Mouse (Mus musculus): ENCODE data around the gene Ppp1r14c. TPM values are rescaled to one million over a fixed set of nuclear protein-coding genes. Genes with fewer than 3 reads are reported as not detected.
"Not testable (repeated sequence)": the region's sequence is repeated elsewhere in the genome, so short reads cannot be mapped to it uniquely, and the experiment has no call there.

The Ppp1r14c gene
- polyA plus RNA-seq, 1 experiment from 2014 or later = 1.5 TPM

GRCm38 (mm10) chr10:3408036-3408661 is 42.3 kb downstream of the Ppp1r14c start:
- H3K4me1 ChIP-seq = 0 out of 2 replicates have a peak, but pooled peaks cover 4% of the 10 kb centered on the region
- no peak overlapping the region for H3K4me3 ChIP-seq
- H3K27ac ChIP-seq = no peak overlapping the region
- DNase-seq (ENCODE audit: low spot score) = no peak
- 78% methylated on average over 6 of the region's 6 CpGs for WGBS
- H3K36me3 ChIP-seq = no peaks in the 10 kb centered on the region
- no peaks in the 10 kb centered on the region for H3K9me3 ChIP-seq (replicated peaks)
- no peaks in the 10 kb centered on the region for H3K27me3 ChIP-seq (ENCODE audit: low read depth, poor library complexity, severe bottlenecking)

- WGBS = 82% methylated on average over 3 of the region's 3 CpGs
- Histone ChIP-seq H3K36me3 (no peaks in the 10 kb centered on the region), H3K4me1 (0 out of 2 replicates have a peak, but pooled peaks cover 4% of the 10 kb centered on the region), H3K27ac (no peak overlapping the region), H3K27me3 (ENCODE audit: low read depth, poor library complexity, severe bottlenecking) (no peaks in the 10 kb centered on the region), H3K9me3 (replicated peaks) (no peaks in the 10 kb centered on the region), H3K4me3 (no peak overlapping the region)
- DNase-seq (ENCODE audit: low spot score) = no peak
Observed at GRCm38 (mm10) chr10:3408699-3409098, 42.8 kb downstream of the Ppp1r14c start.

GRCm38 (mm10) chr10:3411222-3411621 is 45.4 kb downstream of the Ppp1r14c start:
- Histone ChIP-seq H3K27me3 (ENCODE audit: low read depth, poor library complexity, severe bottlenecking) (no peaks in the 10 kb centered on the region), H3K9me3 (replicated peaks) (no peaks in the 10 kb centered on the region), H3K4me3 (no peak overlapping the region), H3K36me3 (no peaks in the 10 kb centered on the region), H3K4me1 (0 out of 2 replicates have a peak, but pooled peaks cover 4% of the 10 kb centered on the region), H3K27ac (no peak overlapping the region)
- 70% methylated on average over 3 of the region's 3 CpGs for WGBS
- no peak for DNase-seq (ENCODE audit: low spot score)

- no peak for DNase-seq (ENCODE audit: low spot score)
- 76% methylated on average over 2 of the region's 2 CpGs for WGBS
- Histone ChIP-seq H3K4me3 (no peak overlapping the region), H3K4me1 (peaks cover 8% of the 10 kb centered on the region), H3K9me3 (replicated peaks) (no peaks in the 10 kb centered on the region), H3K36me3 (no peaks in the 10 kb centered on the region), H3K27me3 (ENCODE audit: low read depth, poor library complexity, severe bottlenecking) (no peaks in the 10 kb centered on the region), H3K27ac (no peak overlapping the region)
Observed at GRCm38 (mm10) chr10:3411639-3412038, 45.8 kb downstream of the Ppp1r14c start.

GRCm38 (mm10) chr10:3414813-3415212 is 49.0 kb downstream of the Ppp1r14c start:
- no peaks in the 10 kb centered on the region for H3K36me3 ChIP-seq
- no peaks in the 10 kb centered on the region for H3K27me3 ChIP-seq (ENCODE audit: low read depth, poor library complexity, severe bottlenecking)
- H3K27ac ChIP-seq = no peak overlapping the region
- H3K4me3 ChIP-seq = no peak overlapping the region
- DNase-seq (ENCODE audit: low spot score) = no peak
- H3K4me1 ChIP-seq = peaks cover 7% of the 10 kb centered on the region
- H3K9me3 ChIP-seq (replicated peaks) = no peaks in the 10 kb centered on the region
- WGBS = 71% methylated on average over 5 of the region's 5 CpGs

- no peak overlapping the region for H3K27ac ChIP-seq
- 58% methylated on average over 4 of the region's 4 CpGs for WGBS
Observed at GRCm38 (mm10) chr10:3416565-3416964, 50.7 kb downstream of the Ppp1r14c start.

GRCm38 (mm10) chr10:3417408-3417807 is 51.6 kb downstream of the Ppp1r14c start:
- no peak overlapping the region for H3K4me3 ChIP-seq
- 67% methylated on average over 4 of the region's 4 CpGs for WGBS
- no peak for DNase-seq (ENCODE audit: low spot score)
- no peaks in the 10 kb centered on the region for H3K27me3 ChIP-seq (ENCODE audit: low read depth, poor library complexity, severe bottlenecking)
- H3K9me3 ChIP-seq (replicated peaks) = no peaks in the 10 kb centered on the region
- no peak overlapping the region for H3K27ac ChIP-seq
- no peaks in the 10 kb centered on the region for H3K36me3 ChIP-seq
- peaks cover 7% of the 10 kb centered on the region for H3K4me1 ChIP-seq

More at GRCm38 (mm10) chr10:3416565-3416964, 50.7 kb downstream of the Ppp1r14c start:
- peaks cover 7% of the 10 kb centered on the region for H3K4me1 ChIP-seq
- H3K4me3 ChIP-seq = no peak overlapping the region
- H3K36me3 ChIP-seq = no peaks in the 10 kb centered on the region
- no peak for DNase-seq (ENCODE audit: low spot score)
- no peaks in the 10 kb centered on the region for H3K9me3 ChIP-seq (replicated peaks)
- no peaks in the 10 kb centered on the region for H3K27me3 ChIP-seq (ENCODE audit: low read depth, poor library complexity, severe bottlenecking)

- Histone ChIP-seq H3K36me3 (no peaks in the 10 kb centered on the region), H3K27ac (no peak overlapping the region), H3K27me3 (ENCODE audit: low read depth, poor library complexity, severe bottlenecking) (no peaks in the 10 kb centered on the region), H3K9me3 (replicated peaks) (no peaks in the 10 kb centered on the region), H3K4me3 (no peak overlapping the region), H3K4me1 (no peaks in the 10 kb centered on the region)
- DNase-seq (ENCODE audit: low spot score) = no peak
Observed at GRCm38 (mm10) chr10:3424016-3424415, 58.2 kb downstream of the Ppp1r14c start.

- Histone ChIP-seq H3K4me1 (no peaks in the 10 kb centered on the region), H3K9me3 (replicated peaks) (no peaks in the 10 kb centered on the region), H3K4me3 (no peak overlapping the region), H3K27me3 (ENCODE audit: low read depth, poor library complexity, severe bottlenecking) (no peaks in the 10 kb centered on the region), H3K27ac (no peak overlapping the region), H3K36me3 (no peaks in the 10 kb centered on the region)
- DNase-seq (ENCODE audit: low spot score) = no peak
- WGBS = 87% methylated on average over 3 of the region's 3 CpGs
Observed at GRCm38 (mm10) chr10:3427689-3428399, 62.0 kb downstream of the Ppp1r14c start.

GRCm38 (mm10) chr10:3434848-3435474 is 69.1 kb downstream of the Ppp1r14c start:
- Histone ChIP-seq H3K36me3 (no peaks in the 10 kb centered on the region), H3K27me3 (ENCODE audit: low read depth, poor library complexity, severe bottlenecking) (no peaks in the 10 kb centered on the region), H3K9me3 (replicated peaks) (no peaks in the 10 kb centered on the region), H3K4me3 (no peak overlapping the region), H3K4me1 (no peaks in the 10 kb centered on the region), H3K27ac (no peak overlapping the region)
- 93% methylated on average over 8 of the region's 8 CpGs for WGBS
- no peak for DNase-seq (ENCODE audit: low spot score)

GRCm38 (mm10) chr10:3440722-3441471 is 75.0 kb downstream of the Ppp1r14c start:
- 75% methylated on average over 2 of the region's 2 CpGs for WGBS
- DNase-seq (ENCODE audit: low spot score) = no peak
- Histone ChIP-seq H3K36me3 (no peaks in the 10 kb centered on the region), H3K4me3 (no peak overlapping the region), H3K27me3 (ENCODE audit: low read depth, poor library complexity, severe bottlenecking) (no peaks in the 10 kb centered on the region), H3K9me3 (replicated peaks) (no peaks in the 10 kb centered on the region), H3K4me1 (no peaks in the 10 kb centered on the region), H3K27ac (no peak overlapping the region)

GRCm38 (mm10) chr10:3446748-3447147 is 80.9 kb downstream of the Ppp1r14c start:
- H3K27ac ChIP-seq; H3K9me3 ChIP-seq (replicated peaks); H3K4me1 ChIP-seq; DNase-seq (ENCODE audit: low spot score); H3K27me3 ChIP-seq (ENCODE audit: low read depth, poor library complexity, severe bottlenecking); H3K4me3 ChIP-seq; H3K36me3 ChIP-seq: not testable (repeated sequence)
- WGBS = 96% methylated on average over 10 of the region's 10 CpGs

GRCm38 (mm10) chr10:3448699-3449098 is 82.8 kb downstream of the Ppp1r14c start:
- Histone ChIP-seq H3K9me3 (replicated peaks) (no peaks in the 10 kb centered on the region), H3K27me3 (ENCODE audit: low read depth, poor library complexity, severe bottlenecking) (no peaks in the 10 kb centered on the region), H3K4me3 (no peak overlapping the region), H3K27ac (no peak overlapping the region), H3K36me3 (no peaks in the 10 kb centered on the region), H3K4me1 (no peaks in the 10 kb centered on the region)
- WGBS = 93% methylated on average over 5 of the region's 5 CpGs
- no peak for DNase-seq (ENCODE audit: low spot score)

All from limb, embryonic 10.5 days (tissue).